Mouse (Mus musculus): ENCODE measurements around the gene Lrit2.

The Lrit2 gene

GRCm38 (mm10) chr14:37110456-37110855 lies 42.7 kb downstream of the Lrit2 start:
- DNase-seq (ENCODE audit: extremely low spot score, low spot score), result no peak

- DNase-seq (ENCODE audit: extremely low spot score, low spot score), result no peak
These were observed 43.6 kb downstream of the Lrit2 start for GRCm38 (mm10) chr14:37111371-37111770.

- DNase-seq (ENCODE audit: extremely low spot score, low spot score), result no peak
These were observed 45.2 kb downstream of the Lrit2 start for GRCm38 (mm10) chr14:37112931-37113330.

GRCm38 (mm10) chr14:37113922-37114321 lies 46.2 kb downstream of the Lrit2 start, which contains the start of gene 2610528A11Rik:
TSS of gene 2610528A11Rik (minus strand) at chr14:37114022.
- DNase-seq (ENCODE audit: extremely low spot score, low spot score), result no peak

- DNase-seq (ENCODE audit: extremely low spot score, low spot score), result no peak
These were observed 51.5 kb downstream of the Lrit2 start for GRCm38 (mm10) chr14:37119233-37119632.
